8 mouse cellular contexts compared by ENCODE assay signal in the genomic region with DNA sequence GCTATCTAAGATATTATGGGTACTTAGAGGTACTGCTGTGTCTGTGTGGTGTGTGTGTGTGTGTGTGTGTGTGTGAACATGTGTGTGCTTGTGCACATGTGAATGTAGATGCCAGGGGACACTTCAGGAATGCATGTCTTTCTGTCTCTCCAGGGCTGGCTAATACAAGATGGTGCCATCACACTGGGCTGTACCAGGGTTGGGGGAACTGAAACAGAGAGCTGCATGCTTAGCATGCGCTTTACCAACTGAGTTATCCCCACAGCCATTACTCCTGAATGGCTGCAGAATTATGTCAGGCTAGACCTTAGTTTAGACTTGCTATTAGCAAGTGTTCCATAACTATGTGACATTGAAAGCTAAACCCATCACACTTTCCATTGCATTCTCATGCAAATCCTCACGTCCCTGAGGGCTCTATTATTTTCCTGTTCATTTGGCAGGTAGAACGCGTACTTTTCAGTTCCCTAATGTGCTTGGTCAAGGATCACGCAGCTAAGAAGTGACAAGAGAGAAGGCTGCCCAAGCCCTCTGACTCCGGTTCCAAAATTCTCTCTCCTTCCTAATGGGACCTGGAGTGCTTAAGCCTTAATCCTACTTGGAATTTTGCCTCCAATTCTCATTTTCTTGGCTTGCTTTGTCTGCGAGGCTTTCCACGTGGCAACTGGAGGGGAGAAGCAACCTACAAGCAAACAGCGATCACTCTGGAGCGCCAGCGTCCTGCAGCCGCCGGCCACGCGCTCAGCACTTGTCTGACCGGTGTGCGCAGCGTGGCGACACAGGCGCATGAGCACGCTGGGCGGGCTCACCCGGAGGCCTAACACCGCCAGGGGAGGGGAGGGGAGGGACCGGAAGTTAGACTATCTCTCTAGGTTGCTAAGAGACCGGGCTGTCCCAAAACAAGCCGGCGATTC. TPM values are rescaled to one million over a fixed set of nuclear protein-coding genes. Genes with fewer than 3 reads are reported as not detected.
DNase-seq lines count a peak whose midpoint lies in the region; ATAC-seq lines count a peak whose summit lies in the region.

A gene (plus strand): TSS at position 776 of the 914 bp plus-strand sequence.

- peak within 1 kb of the TSS; percentile 59 for H3K4me3 ChIP-seq in heart, embryonic 13.5 days
- H3K4me3 ChIP-seq in liver, embryonic 12.5 days, result peak within 1 kb of the TSS; percentile 60
- peak within 1 kb of the TSS; percentile 49 for H3K4me3 ChIP-seq in stomach, embryonic 15.5 days (replicated peaks)

- peaks cover 19% of the 10 kb centered on the region for H3K4me1 ChIP-seq in heart, embryonic 13.5 days
- H3K4me1 ChIP-seq in liver, embryonic 12.5 days, result peaks cover 46% of the 10 kb centered on the region
- H3K4me1 ChIP-seq in stomach, embryonic 15.5 days, result peaks cover 5% of the 10 kb centered on the region; the same call in 1 of the 2 replicates

- peak; percentile 87; the same call in 1 of the 2 replicates for ATAC-seq in heart, embryonic 13.5 days (ENCODE audit: extremely low read depth, insufficient number of reproducible peaks, low FRiP score, low TSS enrichment)
- peak; percentile 98 for ATAC-seq in liver, embryonic 12.5 days
- ATAC-seq in stomach, embryonic 15.5 days (ENCODE audit: insufficient read depth, low FRiP score, low read depth), result peak; percentile 96

- peak; percentile 95 for DNase-seq in A20 (ENCODE audit: low read depth, low spot score)
- peak; percentile 92 for DNase-seq in adrenal gland, postnatal 25 days
- DNase-seq in fat pad, adult 2 months (ENCODE audit: extremely low read depth, low read depth, low spot score), result peak; percentile 99
- peak; percentile 93 for DNase-seq in kidney, postnatal 10 days
- DNase-seq in natural killer cell, adult 2 months (ENCODE audit: low spot score in 2 of 2), result peak; percentile 78 to 80

- no peaks in the 10 kb centered on the region; the same call in 1 of the 2 replicates for H3K27me3 ChIP-seq in heart, embryonic 13.5 days (replicated peaks)
- 0 out of 2 replicates have a peak, but pooled peaks cover 6% of the 10 kb centered on the region for H3K27me3 ChIP-seq in liver, embryonic 12.5 days (replicated peaks)
- H3K27me3 ChIP-seq in stomach, embryonic 15.5 days (replicated peaks), result no peaks in the 10 kb centered on the region

- WGBS in heart, embryonic 13.5 days, result 5% methylated on average over 28 of the region's 28 CpGs
- WGBS in liver, embryonic 12.5 days (ENCODE audit: insufficient replicate concordance), result 7% methylated on average over 28 of the region's 28 CpGs
- WGBS in stomach, embryonic 15.5 days, result 4% methylated on average over 28 of the region's 28 CpGs

- H3K9ac ChIP-seq in heart, embryonic 13.5 days, result peak within 1 kb of the TSS; percentile 83
- H3K9ac ChIP-seq in liver, embryonic 12.5 days, result peak within 1 kb of the TSS; percentile 66
- H3K9ac ChIP-seq in stomach, embryonic 15.5 days, result peak within 1 kb of the TSS; percentile 17

- H3K4me2 ChIP-seq in heart, embryonic 13.5 days, result peak within 1 kb of the TSS; percentile 84
- H3K4me2 ChIP-seq in liver, embryonic 12.5 days, result peak within 1 kb of the TSS; percentile 79
- peak within 1 kb of the TSS; percentile 80 for H3K4me2 ChIP-seq in stomach, embryonic 15.5 days

- H3K36me3 ChIP-seq in heart, embryonic 13.5 days, result no peaks in the 10 kb centered on the region
- no peaks in the 10 kb centered on the region for H3K36me3 ChIP-seq in liver, embryonic 12.5 days
- no peaks in the 10 kb centered on the region for H3K36me3 ChIP-seq in stomach, embryonic 15.5 days

- H3K27ac ChIP-seq in heart, embryonic 13.5 days (replicated peaks), result peak within 1 kb of the TSS; percentile 62; the same call in 1 of the 2 replicates
- H3K27ac ChIP-seq in liver, embryonic 12.5 days, result peak within 1 kb of the TSS; percentile 66
- peak within 1 kb of the TSS; percentile 67 for H3K27ac ChIP-seq in stomach, embryonic 15.5 days

- H3K9me3 ChIP-seq in heart, embryonic 13.5 days, result no peaks in the 10 kb centered on the region
- no peaks in the 10 kb centered on the region for H3K9me3 ChIP-seq in liver, embryonic 12.5 days (replicated peaks)
- H3K9me3 ChIP-seq in stomach, embryonic 15.5 days, result no peaks in the 10 kb centered on the region

RNA-seq across cellular contexts. Expression of the gene that starts here (rescaled TPM):
- 4.1 and 5.5 TPM in 2 replicates for total RNA-seq in adrenal gland, postnatal 25 days (2021)
- polyA plus RNA-seq in heart, embryonic 13.5 days (2015; fragmentation: Nextera tagmentation; extraction: Ambion mirVana), result 0.19 and 0.62 TPM in 2 replicates
- polyA plus RNA-seq in liver, embryonic 12.5 days (2016; fragmentation: Nextera tagmentation; extraction: Ambion mirVana), result 0.10 and 0.14 TPM in 2 replicates
- 0.24 and 0.37 TPM in 2 replicates for polyA plus RNA-seq in stomach, embryonic 15.5 days (2015; fragmentation: Nextera tagmentation; extraction: Ambion mirVana)

Comparison
In these comparisons a context has a peak if more than half of its experiments do, and no peak if none do; other contexts are left out.
1. Peak in every context shown above with its lines: DNase-seq, ATAC-seq, H3K4me3 ChIP-seq and H3K27ac ChIP-seq.
2. Peak in ATAC-seq, H3K4me3 ChIP-seq, H3K27ac ChIP-seq, H3K9ac ChIP-seq and H3K4me2 ChIP-seq in heart, embryonic 13.5 days; RNA of the gene not detected or under 1 TPM.
3. Peak in ATAC-seq, H3K4me3 ChIP-seq, H3K27ac ChIP-seq, H3K9ac ChIP-seq and H3K4me2 ChIP-seq in liver, embryonic 12.5 days; RNA of the gene not detected or under 1 TPM.
4. Peak in ATAC-seq, H3K4me3 ChIP-seq, H3K27ac ChIP-seq, H3K9ac ChIP-seq and H3K4me2 ChIP-seq in stomach, embryonic 15.5 days; RNA of the gene not detected or under 1 TPM.
5. H3K9ac ChIP-seq: peak in every context shown above with its lines; median percentile 83 in heart, embryonic 13.5 days; 66 in liver, embryonic 12.5 days; 17 in stomach, embryonic 15.5 days.